Mouse (Mus musculus) C2C12 (cell line): Measurements from ENCODE around the gene Ilf3. TPM values are rescaled to one million over a fixed set of nuclear protein-coding genes. Genes with fewer than 3 reads are reported as not detected.

Experiments
- H3K27me3 ChIP-seq: one replicate; pipeline ENCODE4 v1.6.1; 2011; ENCODE audit not compliant: control insufficient read depth, insufficient read depth, insufficient read length
- H3K36me3 ChIP-seq: one replicate; pipeline ENCODE4 v1.6.1; 2011; ENCODE audit not compliant: control insufficient read depth, insufficient read depth
- H3K4me3 ChIP-seq: one replicate; pipeline ENCODE4 v1.5.1; 2011; ENCODE audit warnings: mild to moderate bottlenecking, control low read depth; ENCODE audit not compliant: poor library complexity, insufficient read depth, severe bottlenecking
- H3K79me2 ChIP-seq: one replicate; pipeline ENCODE4 v1.6.1; 2011; ENCODE audit not compliant: control insufficient read depth, insufficient read depth
- H3K79me3 ChIP-seq: one replicate; pipeline ENCODE4 v1.6.1; 2011; ENCODE audit warnings: low read depth, control low read depth
- H3ac ChIP-seq: one replicate; pipeline ENCODE3; 2011; ENCODE audit warnings: low read depth; ENCODE audit not compliant: control insufficient read depth, insufficient read length
- CEBPB ChIP-seq: IDR thresholded peaks from one replicate; pipeline ENCODE4 v1.6.1; 2011; ENCODE audit warnings: low read depth, mild to moderate bottlenecking, control low read depth, moderate library complexity
- CTCF ChIP-seq: IDR thresholded peaks from one replicate; pipeline ENCODE4 v1.5.1; 2011; ENCODE audit not compliant: control insufficient read depth, insufficient read depth, insufficient read length
- FOSL1 ChIP-seq: IDR thresholded peaks from one replicate; pipeline ENCODE4 v1.8.0; 2011; ENCODE audit warnings: mild to moderate bottlenecking, low read length; ENCODE audit not compliant: poor library complexity, insufficient read depth, severe bottlenecking
- MAX ChIP-seq: IDR thresholded peaks from one replicate; pipeline ENCODE4 v1.6.1; 2011; ENCODE audit warnings: mild to moderate bottlenecking, control low read depth
- MYOD1 ChIP-seq: IDR thresholded peaks from one replicate; pipeline ENCODE4 v1.6.1; 2011; ENCODE audit warnings: low read depth; ENCODE audit not compliant: control insufficient read depth, insufficient read length
- MYOG ChIP-seq: IDR thresholded peaks from one replicate; pipeline ENCODE4 v1.6.1; 2011; ENCODE audit not compliant: control insufficient read depth, insufficient read length; ENCODE audit errors: extremely low read depth
- USF1 ChIP-seq: IDR thresholded peaks from one replicate; pipeline ENCODE4 v1.6.1; 2011; ENCODE audit warnings: low read depth, mild to moderate bottlenecking, control low read depth, moderate library complexity
- long read RNA-seq, 2 experiments: library from polyadenylated mRNA; unstranded; transcript quantifications; one replicate each; pipeline ENCODE4 v2.0.0; 2019 to 2020
- polyA plus RNA-seq: library from polyadenylated mRNA; unstranded; fragments of >200 nt; fragmentation: generic; extraction: Trizol; gene quantifications from one replicate; pipeline ENCODE4 v1.2.1, GENCODE M21; 2012; ENCODE audit warnings: missing spikeins

Ilf3 gene
- 66.6 TPM for polyA plus RNA-seq
- long read RNA-seq, experiment 1, transcript Ilf3-201 (20 exons, 3,549 nt): minor isoform, 10 of 62 reads
- long read RNA-seq, experiment 1, transcript Ilf3-213 (19 exons, 3,684 nt): major isoform, 11 of 62 reads
- long read RNA-seq, experiment 1, partial matches to known transcripts: 12 of 62 reads
- long read RNA-seq, experiment 1, other reads (novel, unspliced or antisense): 23 of 62 reads
- long read RNA-seq, experiment 2, transcript Ilf3-202 (18 exons, 3,606 nt): minor isoform, 18 of 191 reads
- long read RNA-seq, experiment 2, transcript Ilf3-201 (20 exons, 3,549 nt): major isoform, 22 of 191 reads
- long read RNA-seq, experiment 2, transcript Ilf3-213 (19 exons, 3,684 nt): minor isoform, 20 of 191 reads
- long read RNA-seq, experiment 2, partial matches to known transcripts: 72 of 191 reads
- long read RNA-seq, experiment 2, other reads (novel, unspliced or antisense): 57 of 191 reads

GRCm38 (mm10) chr9:21367357-21368111 lies at the start of gene Ilf3:
TSS of gene Ilf3 (plus strand) at chr9:21367871.
- Histone ChIP-seq H3K79me2 (peaks cover 47% of the 10 kb centered on the region), H3K79me3 (peaks cover 40% of the 10 kb centered on the region), H3K36me3 (peaks cover 13% of the 10 kb centered on the region), H3ac (peak within 1 kb of the TSS; percentile 83), H3K4me3 (peak within 1 kb of the TSS; percentile 85), H3K27me3 (no peaks in the 10 kb centered on the region)
- TF ChIP-seq USF1 (peak; percentile 98), MAX (peak; percentile 43), FOSL1 (no peak)

GRCm38 (mm10) chr9:21318792-21319191 lies 48.9 kb upstream of the Ilf3 start:
- Histone ChIP-seq H3K79me3 (peaks cover 29% of the 10 kb centered on the region), H3K4me3 (no peak overlapping the region), H3K27me3 (no peaks in the 10 kb centered on the region), H3K79me2 (peaks cover 31% of the 10 kb centered on the region), H3ac (no peak overlapping the region), H3K36me3 (no peaks in the 10 kb centered on the region)
- no peak for TF ChIP-seq USF1
- TF ChIP-seq MAX: no peak
- TF ChIP-seq CEBPB: no peak
- TF ChIP-seq FOSL1: no peak
- TF ChIP-seq CTCF: no peak
- no peak for TF ChIP-seq MYOD1
- TF ChIP-seq MYOG: no peak

GRCm38 (mm10) chr9:21319503-21319902 lies 48.2 kb upstream of the Ilf3 start:
- peaks cover 33% of the 10 kb centered on the region for H3K79me3 ChIP-seq
- TF ChIP-seq MAX: no peak

GRCm38 (mm10) chr9:21320280-21320618 lies 47.4 kb upstream of the Ilf3 start:
- Histone ChIP-seq H3ac (no peak overlapping the region), H3K79me2 (peaks cover 45% of the 10 kb centered on the region), H3K27me3 (no peaks in the 10 kb centered on the region), H3K4me3 (peak overlapping the region; percentile 55), H3K36me3 (no peaks in the 10 kb centered on the region), H3K79me3 (peaks cover 40% of the 10 kb centered on the region)
- no peak for TF ChIP-seq MYOG

More at GRCm38 (mm10) chr9:21319503-21319902, 48.2 kb upstream of the Ilf3 start:
- H3K27me3 ChIP-seq: no peaks in the 10 kb centered on the region
- no peak overlapping the region for H3ac ChIP-seq
- H3K4me3 ChIP-seq: no peak overlapping the region
- H3K79me2 ChIP-seq: peaks cover 38% of the 10 kb centered on the region
- no peaks in the 10 kb centered on the region for H3K36me3 ChIP-seq

- no peaks in the 10 kb centered on the region for H3K36me3 ChIP-seq
- peak within 1 kb of the TSS; percentile 70 for H3ac ChIP-seq
- H3K79me2 ChIP-seq: peaks cover 51% of the 10 kb centered on the region
- no peaks in the 10 kb centered on the region for H3K27me3 ChIP-seq
- H3K79me3 ChIP-seq: peaks cover 43% of the 10 kb centered on the region
- peak within 1 kb of the TSS; percentile 55 for H3K4me3 ChIP-seq
- TF ChIP-seq MYOG (no peak), MYOD1 (no peak), CTCF (no peak), CEBPB (no peak), MAX (no peak), FOSL1 (no peak), USF1 (no peak)
Measured at GRCm38 (mm10) chr9:21320619-21321512, 46.8 kb upstream of the Ilf3 start, which contains the start of gene Slc44a2. TSS of gene Slc44a2 (plus strand) at chr9:21320698.

GRCm38 (mm10) chr9:21321513-21321835 lies 46.2 kb upstream of the Ilf3 start:
- peak overlapping the region; percentile 70 for H3ac ChIP-seq
- H3K4me3 ChIP-seq: peak overlapping the region; percentile 55
- peaks cover 47% of the 10 kb centered on the region for H3K79me3 ChIP-seq
- H3K27me3 ChIP-seq: no peaks in the 10 kb centered on the region
- TF ChIP-seq MYOG (no peak), CEBPB (no peak), MYOD1 (no peak), CTCF (no peak), MAX (no peak), USF1 (no peak), FOSL1 (no peak)
- peaks cover 57% of the 10 kb centered on the region for H3K79me2 ChIP-seq
- no peaks in the 10 kb centered on the region for H3K36me3 ChIP-seq
